Mouse (Mus musculus): ENCODE data around the gene Nostrin.

- TF ChIP-seq CTCF (IDR thresholded peaks at IDR 0.05; ENCODE audit: low read depth, low read length) (no peak), GATA2 (IDR thresholded peaks at IDR 0.05; ENCODE audit: borderline replicate concordance, low read depth, low read length) (no peak), POLR2AphosphoS5 (IDR thresholded peaks at IDR 0.05; ENCODE audit: insufficient replicate concordance, low read depth, low read length) (no peak), TAL1 (conservative IDR thresholded peaks at IDR 0.05; ENCODE audit: low read depth, low read length) (no peak)
These were observed 7.3 kb upstream of the Nostrin start for GRCm38 (mm10) chr2:69128321-69128720.

Measured in G1E (cell line).